9 mouse cellular contexts compared by ENCODE assay signal in genomic region chr6:24047014-24047770, GRCm38 (mm10).
A peak's percentile ranks its signal among the peaks of the same experiment; 100 is the strongest.
DNase-seq lines count a peak whose midpoint lies in the region; ATAC-seq and TF ChIP-seq lines count a peak whose summit lies in the region.
"Had no signal": no experiment of that assay in that cellular context is flagged by ENCODE, and none has a peak within 500 bp of the region (broad histone marks: within the 10 kb centered on the region; RNA-seq: fewer than 3 reads in every experiment).

No protein-coding gene starts in this region.

- TF ChIP-seq CTCF in lung, embryonic 14.5 days (IDR thresholded peaks at IDR 0.05; ENCODE audit: low read depth): no peak
- TF ChIP-seq CTCF in layer of hippocampus, adult 2 months (conservative IDR thresholded peaks at IDR 0.05): no peak

- no peaks in the 10 kb centered on the region for H3K9me3 ChIP-seq in heart, embryonic 13.5 days
- no peaks in the 10 kb centered on the region for H3K9me3 ChIP-seq in lung, embryonic 14.5 days (ENCODE audit: low read depth, low read length)
- H3K9me3 ChIP-seq: embryonic facial prominence, embryonic 15.5 days had no signal

- 44% methylated on average over 7 of the region's 7 CpGs for WGBS in heart, embryonic 13.5 days
- 19% methylated on average over 7 of the region's 7 CpGs for WGBS in lung, embryonic 14.5 days

- H3K36me3 ChIP-seq in heart, embryonic 13.5 days: no peaks in the 10 kb centered on the region
- H3K36me3 ChIP-seq in lung, embryonic 14.5 days (ENCODE audit: insufficient read depth): no peaks in the 10 kb centered on the region
- H3K36me3 ChIP-seq: embryonic facial prominence, embryonic 15.5 days had no signal

- no peaks in the 10 kb centered on the region for H3K27me3 ChIP-seq in heart, embryonic 13.5 days (replicated peaks)
- no peaks in the 10 kb centered on the region for H3K27me3 ChIP-seq in lung, embryonic 14.5 days (ENCODE audit: insufficient read depth, low read length)
- H3K27me3 ChIP-seq: embryonic facial prominence, embryonic 15.5 days had no signal

- H3K9ac ChIP-seq in heart, embryonic 13.5 days: no peak overlapping the region
- H3K9ac ChIP-seq in lung, embryonic 14.5 days: no peak overlapping the region
- H3K9ac ChIP-seq: embryonic facial prominence, embryonic 15.5 days had no signal

- no peak overlapping the region for H3K4me3 ChIP-seq in heart, embryonic 13.5 days
- no peak overlapping the region for H3K4me3 ChIP-seq in lung, embryonic 14.5 days (ENCODE audit: low read depth, low read length)
- no peak overlapping the region for H3K4me3 ChIP-seq in layer of hippocampus, adult 2 months
- H3K4me3 ChIP-seq: embryonic facial prominence, embryonic 15.5 days had no signal

- no peak for ATAC-seq in heart, embryonic 13.5 days (ENCODE audit: extremely low read depth, insufficient number of reproducible peaks, low FRiP score, low TSS enrichment)
- peak; percentile 97 for ATAC-seq in granulocyte monocyte progenitor cell, adult 5-6 weeks (replicated peaks; ENCODE audit: poor library complexity, severe bottlenecking)
- ATAC-seq in lung, embryonic 14.5 days (ENCODE audit: insufficient read depth): peak; percentile 85

- peak overlapping the region; percentile 15; the same call in 1 of the 2 replicates for H3K27ac ChIP-seq in heart, embryonic 13.5 days (replicated peaks)
- H3K27ac ChIP-seq in lung, embryonic 14.5 days (ENCODE audit: low read depth): 0 out of 2 replicates have a peak overlapping the region, but pooled peaks have one; percentile 46
- no peak overlapping the region for H3K27ac ChIP-seq in layer of hippocampus, adult 2 months
- H3K27ac ChIP-seq: embryonic facial prominence, embryonic 15.5 days had no signal

- 0 out of 2 replicates have a peak, but pooled peaks cover 3% of the 10 kb centered on the region for H3K4me1 ChIP-seq in heart, embryonic 13.5 days
- H3K4me1 ChIP-seq in lung, embryonic 14.5 days (ENCODE audit: insufficient read depth): no peaks in the 10 kb centered on the region
- H3K4me1 ChIP-seq: embryonic facial prominence, embryonic 15.5 days had no signal

- H3K4me2 ChIP-seq in heart, embryonic 13.5 days: no peak overlapping the region
- H3K4me2 ChIP-seq in lung, embryonic 14.5 days: 0 out of 2 replicates have a peak overlapping the region, but pooled peaks have one; percentile 5
- H3K4me2 ChIP-seq: embryonic facial prominence, embryonic 15.5 days had no signal

- no peak for DNase-seq in heart, postnatal 25 days (ENCODE audit: low spot score)
- DNase-seq in R1 (ENCODE audit: low read depth, low spot score) (peak; percentile 22), MN1 (ENCODE audit: low spot score) (no peak)
- peak; percentile 76 for DNase-seq in lung, embryonic 14.5 days
- no peak for DNase-seq in layer of hippocampus, adult 2 months (ENCODE audit: low spot score in 2 of 2)
- DNase-seq in left cerebral cortex, postnatal 10 days (ENCODE audit: extremely low spot score in 1 of 2, low spot score in 2 of 2): no peak

- intact Hi-C loops in heart, postnatal 25 days (cut with DNase I): no loop called here
- intact Hi-C loops in left cerebral cortex, postnatal 10 days (cut with DNase I): no loop called here

Comparison
In these comparisons a context has a peak if more than half of its experiments do, and no peak if none do; other contexts are left out.
1. DNase-seq: peak in R1 (single experiment) and lung, embryonic 14.5 days (single experiment); none in heart, postnatal 25 days (single experiment), MN1 (single experiment), layer of hippocampus, adult 2 months (0 of 2) and left cerebral cortex, postnatal 10 days (0 of 2).